Mouse (Mus musculus) ZHBTc4 (cell line): Measurements from ENCODE around the gene Ccdc136.
"Not testable (repeated sequence)": the region's sequence is repeated elsewhere in the genome, so short reads cannot be mapped to it uniquely, and the experiment has no call there.

Experiments
- DNase-seq: peaks from one replicate; pipeline ENCODE4 v3.0.0-alpha.2; 2011; ENCODE audit warnings: low read depth, low spot score

Ccdc136 gene

GRCm38 (mm10) chr6:29395910-29396713 lies at the start of gene Ccdc136:
Gene Ccdc136, plus strand, starts transcription at chr6:29396309.
- DNase-seq, result peak; percentile 62

DNA sequence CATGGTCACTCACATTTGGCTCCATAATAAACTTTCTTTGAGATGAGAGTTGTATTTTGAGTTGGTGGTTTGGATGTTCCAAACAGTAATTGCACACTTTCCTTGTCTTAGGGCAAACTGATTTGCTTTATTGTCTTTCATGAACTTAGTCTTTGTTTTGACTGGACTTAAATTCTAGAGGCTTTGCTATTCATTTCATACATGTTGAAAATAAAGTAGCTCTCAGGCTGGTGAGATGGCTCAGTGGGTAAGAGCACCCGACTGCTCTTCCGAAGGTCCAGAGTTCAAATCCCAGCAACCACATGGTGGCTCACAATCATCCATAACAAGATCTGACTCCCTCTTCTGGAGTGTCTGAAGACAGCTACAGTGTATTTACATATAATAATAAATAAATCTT lies 49.6 kb upstream of the Ccdc136 start:
- not testable (repeated sequence) for DNase-seq

DNA sequence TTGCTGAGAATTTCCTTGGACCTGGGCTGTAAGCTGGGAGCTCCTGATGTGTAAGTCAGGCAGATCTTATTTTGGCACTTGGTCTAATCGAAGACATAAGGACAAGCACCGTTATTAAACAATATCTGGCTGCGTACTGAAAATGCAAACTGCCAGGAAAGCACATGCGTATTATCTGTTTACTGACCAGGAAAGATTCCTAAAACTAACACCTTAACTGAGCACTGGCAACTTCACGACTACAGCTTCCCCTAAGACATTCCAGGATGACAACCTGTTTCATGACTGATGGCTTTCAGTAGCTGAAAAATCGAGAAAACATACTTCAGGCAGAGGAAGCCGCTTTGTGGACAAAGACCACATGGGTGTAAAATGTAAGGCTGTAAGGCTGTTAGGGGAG lies 48.9 kb upstream of the Ccdc136 start:
- no peak for DNase-seq

- DNase-seq, result peak; percentile 100
Observed at GRCm38 (mm10) chr6:29347665-29348370, 48.3 kb upstream of the Ccdc136 start, which contains the start of gene Calu. Gene Calu, plus strand, starts transcription at chr6:29348069.

GRCm38 (mm10) chr6:29348371-29348724 lies 47.8 kb upstream of the Ccdc136 start:
- DNase-seq, result no peak

DNA sequence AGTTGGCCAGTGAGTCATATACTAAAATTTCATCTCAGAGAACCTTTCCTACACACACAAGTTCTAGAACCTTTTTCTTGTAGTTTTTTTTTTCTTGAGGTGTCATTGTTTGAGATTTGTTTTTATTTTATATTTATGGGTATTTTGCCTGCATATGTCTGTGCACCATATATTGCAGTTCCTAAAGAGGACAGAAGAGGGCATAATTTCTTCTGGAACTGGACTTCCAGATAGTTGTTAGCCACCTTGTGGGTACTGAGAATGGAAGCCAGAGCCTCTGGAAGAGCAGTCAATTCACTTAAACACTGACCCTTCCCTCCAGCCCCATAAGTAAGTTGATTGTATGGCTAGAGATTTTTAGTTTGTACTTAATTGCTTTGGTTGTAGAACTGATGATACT lies 44.5 kb upstream of the Ccdc136 start:
- peak; percentile 70 for DNase-seq

DNA sequence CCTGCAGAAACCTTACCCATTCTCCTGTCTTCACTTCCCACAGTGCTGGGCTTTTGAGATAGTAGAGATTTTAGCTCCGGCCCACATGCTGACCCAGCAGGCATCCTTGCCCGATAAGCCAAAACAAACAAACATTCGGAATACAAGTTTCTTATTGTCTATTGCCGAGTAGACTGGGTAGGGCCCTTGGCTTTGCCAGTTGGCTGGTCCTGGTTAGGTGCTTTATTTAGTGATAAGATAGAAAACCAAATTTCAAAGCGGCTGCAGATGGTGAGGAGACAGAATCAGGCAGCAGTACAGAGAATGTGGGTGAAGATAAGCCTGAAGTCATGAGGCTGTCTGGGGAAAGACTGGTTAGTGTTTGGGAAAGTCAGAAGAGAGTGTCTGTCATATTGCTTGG lies 43.3 kb upstream of the Ccdc136 start:
- DNase-seq, result no peak

GRCm38 (mm10) chr6:29359386-29359785 lies 36.7 kb upstream of the Ccdc136 start:
- DNase-seq, result no peak

- no peak for DNase-seq
Observed at GRCm38 (mm10) chr6:29360211-29360610, 35.9 kb upstream of the Ccdc136 start.

DNA sequence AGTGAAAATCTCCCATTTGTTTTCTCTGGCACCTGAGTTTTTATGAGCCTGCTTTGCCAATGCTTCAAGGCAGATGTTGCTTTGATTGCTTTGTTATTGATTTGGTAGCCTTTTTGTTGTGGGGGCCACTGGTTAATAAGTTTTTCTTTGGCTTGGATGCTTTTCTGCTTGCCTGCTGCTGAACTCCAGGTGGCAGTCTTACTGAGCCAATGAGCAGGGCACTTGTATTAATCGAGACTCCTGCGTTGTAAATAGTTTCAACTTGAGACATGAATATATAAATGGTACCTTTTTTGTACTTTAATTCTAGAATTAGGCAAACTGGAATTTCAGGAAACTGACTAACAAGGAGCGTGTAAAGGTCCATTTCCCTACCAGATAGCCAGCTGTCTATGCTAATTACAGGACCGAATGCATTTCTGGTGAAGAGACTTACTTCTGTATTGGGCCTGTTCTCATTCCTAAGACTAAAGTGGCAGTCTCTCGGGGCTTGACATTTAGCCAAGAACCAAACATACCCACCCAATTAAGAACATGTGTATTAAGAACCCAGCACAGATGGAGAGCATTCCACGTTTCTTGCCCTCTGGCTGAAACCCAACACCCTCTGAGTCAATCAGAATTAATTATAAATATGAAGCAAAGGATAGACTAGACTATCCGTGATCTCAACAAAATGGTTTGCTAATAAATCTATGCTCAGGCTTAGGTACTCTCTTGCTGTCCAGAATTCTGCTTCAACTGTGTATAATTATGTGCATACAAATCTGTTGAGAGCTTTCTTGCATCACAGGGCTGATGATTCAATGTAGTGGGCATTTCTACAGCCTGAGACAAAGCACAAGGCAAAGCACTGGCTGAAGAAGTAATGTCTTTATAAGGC lies 33.6 kb upstream of the Ccdc136 start:
- no peak for DNase-seq

GRCm38 (mm10) chr6:29363129-29363515 lies 33.0 kb upstream of the Ccdc136 start:
- DNase-seq, result no peak

DNA sequence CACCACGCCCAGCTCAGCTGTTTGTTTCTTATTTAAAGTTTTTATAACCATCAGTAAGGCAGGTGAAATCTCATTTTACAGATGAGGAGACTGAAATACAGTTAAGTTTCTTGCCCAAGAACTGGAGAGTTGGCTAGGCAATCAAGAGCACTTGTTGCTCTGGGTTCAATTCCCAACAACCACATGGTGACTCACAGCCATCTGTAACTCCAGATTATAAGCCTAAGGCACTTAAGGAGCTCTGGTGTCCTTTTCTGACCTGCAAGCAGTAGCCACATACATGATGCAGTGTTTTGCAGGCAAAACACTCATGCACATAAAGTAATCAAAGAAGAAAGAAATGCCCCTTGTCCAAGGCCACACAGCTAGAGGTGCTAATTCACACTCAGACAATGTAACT lies 30.8 kb upstream of the Ccdc136 start:
- DNase-seq, result no peak

DNA sequence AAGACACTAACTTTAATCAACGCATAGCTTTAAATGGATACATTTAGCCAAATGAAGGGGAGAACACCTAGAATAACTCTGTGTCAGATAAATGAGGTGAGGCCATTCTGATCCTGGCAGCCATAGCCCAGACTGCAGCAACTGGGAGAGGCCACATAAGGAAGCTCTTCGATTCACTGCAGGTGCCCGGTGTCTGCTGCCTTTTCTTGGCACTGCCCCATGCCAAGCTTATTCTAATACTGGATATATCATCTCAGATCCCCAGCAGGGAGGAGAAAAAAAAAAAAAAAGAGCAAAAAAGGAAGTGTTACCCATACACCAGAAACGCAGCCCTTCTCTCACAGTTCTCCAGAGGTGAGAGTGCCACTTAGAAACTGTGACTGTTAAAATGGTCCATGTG lies 18.7 kb upstream of the Ccdc136 start:
- DNase-seq, result no peak

DNA sequence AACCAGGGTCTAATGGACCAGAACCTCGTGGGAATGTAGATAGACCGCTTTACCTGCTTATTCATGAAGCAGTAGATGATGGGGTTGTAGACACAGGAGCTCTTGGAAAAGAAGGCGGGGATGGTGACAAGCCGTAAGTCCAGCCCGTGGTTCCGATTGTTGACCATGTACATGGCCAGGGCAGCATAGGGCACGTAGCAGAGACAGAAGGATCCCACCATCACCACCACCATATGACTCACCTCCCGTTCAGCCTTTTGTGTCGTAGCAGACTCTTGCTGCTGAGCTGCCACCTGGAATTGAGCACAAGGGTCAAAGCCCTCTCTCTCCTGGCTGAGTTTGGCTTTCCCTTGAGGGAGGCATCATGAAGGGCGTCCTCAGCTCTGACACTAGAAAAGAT lies 17.4 kb upstream of the Ccdc136 start:
- DNase-seq, result no peak

GRCm38 (mm10) chr6:29379954-29380353 lies 16.2 kb upstream of the Ccdc136 start:
- DNase-seq, result no peak

- DNase-seq, result peak; percentile 33
Observed at GRCm38 (mm10) chr6:29382442-29382841, 13.7 kb upstream of the Ccdc136 start.

- peak; percentile 76 for DNase-seq
Observed at GRCm38 (mm10) chr6:29388052-29388518, 8.0 kb upstream of the Ccdc136 start, which contains the start of gene Opn1sw. Gene Opn1sw, minus strand, starts transcription at chr6:29388468.

DNA sequence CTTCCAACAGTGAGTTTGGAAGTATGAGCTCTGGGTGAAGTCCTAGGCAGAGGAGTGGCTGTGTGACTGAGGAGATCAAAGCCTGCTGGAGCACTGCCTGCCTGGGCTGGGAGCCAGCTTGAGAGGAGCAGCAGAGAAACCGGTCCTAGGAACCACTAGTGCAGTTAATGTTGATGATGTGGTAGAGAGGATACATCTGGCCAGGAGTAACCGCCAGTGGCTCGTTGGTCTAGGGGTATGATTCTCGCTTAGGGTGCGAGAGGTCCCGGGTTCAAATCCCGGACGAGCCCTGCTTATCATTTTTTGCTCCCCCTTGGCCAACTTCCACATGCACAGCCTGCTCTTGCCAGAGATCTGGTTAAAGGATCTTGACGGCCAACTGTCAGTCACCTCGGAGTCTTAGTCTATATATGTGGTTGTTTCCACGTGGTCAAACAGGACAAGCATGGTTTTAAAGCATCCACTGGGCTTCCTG lies 7.5 kb upstream of the Ccdc136 start:
- peak; percentile 79 for DNase-seq

DNA sequence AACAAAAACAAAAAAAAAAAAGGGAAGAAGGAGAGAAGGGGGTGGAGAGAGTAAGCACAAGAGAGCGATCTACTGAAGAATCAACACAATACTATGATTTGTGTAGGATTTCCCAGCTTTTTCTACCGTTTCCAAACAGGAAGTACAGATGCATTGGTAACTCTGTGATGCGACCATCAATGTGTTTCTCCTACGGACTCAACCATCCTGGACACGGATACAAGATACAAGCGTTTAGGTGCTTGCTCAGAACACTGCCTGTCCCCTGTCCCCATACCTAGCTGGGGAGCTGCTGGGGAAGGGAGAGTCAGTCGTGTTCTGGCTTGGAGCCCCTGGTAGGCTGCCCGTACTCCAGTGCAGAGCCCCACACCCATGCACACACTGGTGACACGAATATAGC lies 6.7 kb upstream of the Ccdc136 start:
- no peak for DNase-seq

- not testable (repeated sequence) for DNase-seq
Observed at GRCm38 (mm10) chr6:29390500-29390899, 5.6 kb upstream of the Ccdc136 start.

DNA sequence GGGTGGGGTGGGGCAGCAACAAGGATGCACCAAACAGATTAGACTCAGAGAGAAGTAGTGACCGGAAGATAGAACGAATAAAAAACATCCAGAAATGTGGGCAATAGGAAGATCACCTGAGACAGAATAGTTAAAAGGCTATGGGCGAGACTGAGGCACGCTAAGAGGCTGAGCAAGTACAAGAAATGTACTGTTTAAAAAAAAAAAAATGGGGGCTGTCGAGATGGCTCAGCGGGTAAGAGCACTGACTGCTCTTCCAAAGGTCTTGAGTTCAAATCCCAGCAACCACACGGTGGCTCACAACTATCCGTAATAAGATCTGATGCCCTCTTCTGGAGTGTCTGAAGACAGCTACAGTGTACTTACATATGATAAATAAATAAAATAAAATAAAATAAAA lies 4.9 kb upstream of the Ccdc136 start:
- DNase-seq, result not testable (repeated sequence)

DNA sequence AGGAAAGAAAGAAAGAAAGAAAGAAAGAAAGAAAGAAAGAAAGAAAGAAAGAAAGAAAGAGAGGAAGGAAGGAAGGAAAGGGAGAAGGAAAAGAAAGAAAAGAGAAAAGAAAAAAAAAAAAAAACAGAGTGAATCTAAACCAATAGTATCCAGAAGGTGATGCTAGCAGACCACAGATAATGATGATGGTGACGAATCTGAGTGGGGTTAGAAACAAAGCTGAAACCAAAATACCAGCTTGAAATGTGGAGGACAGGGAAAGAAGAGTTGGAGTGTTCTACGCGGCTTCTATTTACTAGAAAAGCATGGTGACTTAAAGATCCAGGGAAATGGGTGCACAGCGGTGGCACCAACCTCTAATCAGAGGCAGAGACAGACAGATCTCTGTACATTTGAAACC lies 4.3 kb upstream of the Ccdc136 start:
- DNase-seq, result no peak
